Mouse (Mus musculus) neural tube, embryonic 15.5 days (tissue): ENCODE data around the gene Syn2. TPM values are rescaled to one million over a fixed set of nuclear protein-coding genes. Genes with fewer than 3 reads are reported as not detected.

ENCODE experiments used
- ATAC-seq: fragments of 200-750 bp; cut with Nextera tagmentation; 2 replicates; pipeline ENCODE4 v1.8.0; 2017; ENCODE audit warnings: mild to moderate bottlenecking, moderate TSS enrichment, moderate library complexity; ENCODE audit not compliant: low FRiP score
- H3K27ac ChIP-seq: fragments of 300-500 bp; sonication (generic); replicated peaks from 2 replicates; pipeline ENCODE4 v1.5.1; 2015; ENCODE audit warnings: mild to moderate bottlenecking, inconsistent platforms
- H3K27me3 ChIP-seq: fragments of 300-500 bp; sonication (generic); replicated peaks from 2 replicates; pipeline ENCODE4 v1.6.1; 2015; ENCODE audit warnings: inconsistent platforms
- H3K36me3 ChIP-seq: fragments of 300-500 bp; sonication (generic); 2 replicates; pipeline ENCODE4 v1.6.1; 2015; ENCODE audit warnings: inconsistent platforms
- H3K4me1 ChIP-seq: fragments of 300-500 bp; sonication (generic); 2 replicates; pipeline ENCODE4 v1.6.1; 2015; ENCODE audit warnings: inconsistent platforms
- H3K4me2 ChIP-seq: fragments of 300-500 bp; sonication (generic); 2 replicates; pipeline ENCODE4 v1.6.1; 2015; ENCODE audit warnings: inconsistent platforms, mild to moderate bottlenecking, moderate library complexity
- H3K4me3 ChIP-seq: fragments of 300-500 bp; sonication (generic); replicated peaks from 2 replicates; pipeline ENCODE4 v1.5.1; 2015; ENCODE audit warnings: mild to moderate bottlenecking, inconsistent platforms
- H3K9ac ChIP-seq: fragments of 300-500 bp; sonication (generic); replicated peaks from 2 replicates; pipeline ENCODE4 v1.6.1; 2015; ENCODE audit warnings: mild to moderate bottlenecking, inconsistent platforms
- H3K9me3 ChIP-seq: fragments of 300-500 bp; sonication (generic); replicated peaks from 2 replicates; pipeline ENCODE4 v1.6.1; 2016; ENCODE audit warnings: inconsistent platforms
- WGBS: fragments of 180-500 bp; shearing (Covaris S2); methylation state at CpG from one replicate; pipeline ENCODE4 v1.1.7; 2015; ENCODE audit warnings: mixed read lengths; 5-methylcytosine and 5-hydroxymethylcytosine counted together
- polyA plus RNA-seq: library from polyadenylated mRNA; unstranded; fragments of >200 nt; fragmentation: Nextera tagmentation; extraction: Ambion mirVana; gene quantifications from 2 replicates; pipeline ENCODE4 v1.2.1, GENCODE M21; 2015

Gene Syn2
- polyA plus RNA-seq, result 58.6 and 73.3 TPM in 2 replicates

DNA sequence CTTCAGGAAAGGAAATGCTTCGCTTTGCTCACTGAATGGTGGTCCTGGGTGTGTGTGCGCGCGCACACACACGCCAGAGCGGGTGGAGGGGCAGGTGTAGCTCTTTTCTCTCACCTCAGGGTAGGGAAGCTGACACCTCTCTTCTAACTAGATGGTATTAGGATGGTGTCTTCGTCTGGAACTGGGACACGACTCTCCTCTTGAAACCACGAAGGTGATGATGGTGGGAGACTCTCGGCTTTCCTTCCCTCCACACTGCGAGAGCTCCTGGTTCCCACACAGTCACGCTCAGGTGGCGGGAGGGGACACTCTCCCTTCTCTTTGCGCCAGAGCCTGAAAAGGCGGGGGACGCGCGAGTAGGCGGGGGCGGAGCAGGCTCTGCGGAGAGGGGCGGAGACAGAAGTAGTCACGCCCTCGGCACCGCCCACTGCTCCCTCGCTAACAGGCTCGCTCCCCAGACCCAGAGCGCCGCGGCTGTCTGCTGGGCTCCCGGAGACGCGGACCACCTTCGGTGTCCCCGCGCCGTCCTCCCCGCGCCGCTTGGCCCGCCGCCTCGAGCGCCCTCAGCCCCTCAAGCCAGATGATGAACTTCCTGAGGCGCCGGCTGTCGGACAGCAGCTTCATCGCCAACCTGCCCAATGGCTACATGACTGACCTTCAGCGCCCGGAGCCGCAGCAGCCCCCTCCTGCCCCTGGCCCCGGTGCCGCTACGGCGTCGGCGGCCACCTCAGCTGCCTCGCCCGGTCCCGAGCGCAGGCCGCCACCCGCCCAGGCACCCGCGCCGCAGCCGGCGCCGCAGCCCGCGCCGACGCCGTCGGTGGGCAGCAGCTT lies at the start of gene Syn2:
TSS of gene Syn2 (plus strand) at position 402 of the 831 bp plus-strand sequence.
- peak within 1 kb of the TSS; percentile 72 for H3K9ac ChIP-seq
- H3K36me3 ChIP-seq, result no peaks in the 10 kb centered on the region
- H3K4me3 ChIP-seq, result peak within 1 kb of the TSS; percentile 64
- peak; percentile 99 for ATAC-seq
- H3K4me2 ChIP-seq, result peak within 1 kb of the TSS; percentile 64
- peak within 1 kb of the TSS; percentile 80 for H3K27ac ChIP-seq
- no peaks in the 10 kb centered on the region for H3K27me3 ChIP-seq
- under 1% methylated on average over 72 of the region's 75 CpGs for WGBS
- H3K9me3 ChIP-seq, result no peaks in the 10 kb centered on the region
- H3K4me1 ChIP-seq, result peaks cover 19% of the 10 kb centered on the region

DNA sequence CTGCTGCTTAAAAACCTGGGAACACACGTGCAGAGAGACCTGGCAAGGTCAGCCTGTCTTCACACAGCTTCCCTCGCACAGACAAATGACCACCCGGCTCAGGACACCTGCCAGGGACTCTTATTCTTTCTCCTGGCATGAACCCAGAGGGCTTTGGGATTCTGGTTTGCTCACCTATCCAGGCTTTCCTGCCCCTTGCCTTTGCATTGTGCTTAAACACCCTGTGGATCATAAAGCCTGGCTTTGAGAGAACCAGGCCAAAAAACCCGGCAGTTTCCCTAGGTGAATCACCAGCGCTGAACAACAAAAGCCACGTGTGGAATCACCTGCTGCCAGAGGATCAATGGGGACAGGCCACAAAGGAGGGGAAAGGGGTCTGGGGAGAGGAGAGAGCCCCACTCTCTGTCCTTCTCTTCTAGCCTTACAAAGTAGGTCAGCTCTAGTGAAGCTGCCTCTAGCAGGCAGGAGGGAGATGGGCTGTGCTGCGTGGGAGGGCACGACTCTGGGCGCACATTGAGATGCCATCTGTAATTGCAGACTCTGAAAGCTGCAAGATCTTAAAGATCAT lies 49.3 kb upstream of the Syn2 start:
- Histone ChIP-seq H3K4me1 (no peaks in the 10 kb centered on the region), H3K4me3 (no peak overlapping the region), H3K27ac (no peak overlapping the region), H3K9ac (no peak overlapping the region), H3K4me2 (no peak overlapping the region), H3K27me3 (no peaks in the 10 kb centered on the region), H3K9me3 (no peaks in the 10 kb centered on the region), H3K36me3 (no peaks in the 10 kb centered on the region)
- 58% methylated on average over 9 of the region's 9 CpGs for WGBS
- ATAC-seq, result no peak

- no peak overlapping the region for H3K4me2 ChIP-seq
- ATAC-seq, result no peak
Measured at GRCm38 (mm10) chr6:115088314-115089106, 46.2 kb upstream of the Syn2 start.

DNA sequence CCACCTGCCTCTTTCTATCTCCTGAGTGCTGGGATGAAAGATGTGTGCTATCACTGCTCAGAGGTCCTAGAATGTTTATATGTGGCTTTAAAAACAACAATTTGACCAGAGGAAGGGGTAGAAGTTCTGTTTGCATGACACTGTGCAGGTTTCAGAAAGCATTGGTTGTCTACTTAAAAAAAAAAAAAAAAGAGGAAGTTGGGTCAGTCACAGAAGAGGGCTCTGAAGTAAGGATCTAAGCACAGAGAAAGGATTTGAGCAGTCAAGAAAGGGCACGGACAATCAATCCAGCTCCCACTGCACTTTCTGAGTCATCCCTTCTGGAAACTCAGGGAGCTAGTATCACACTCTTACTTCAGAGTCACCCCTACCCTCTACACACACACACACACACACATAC lies 43.0 kb upstream of the Syn2 start:
- no peaks in the 10 kb centered on the region for H3K27me3 ChIP-seq
- H3K4me3 ChIP-seq, result no peak overlapping the region
- no peak overlapping the region for H3K4me2 ChIP-seq
- WGBS, result 82% methylated on average over 1 of the region's 1 CpGs
- H3K36me3 ChIP-seq, result no peaks in the 10 kb centered on the region
- H3K27ac ChIP-seq, result no peak overlapping the region
- no peaks in the 10 kb centered on the region for H3K4me1 ChIP-seq
- H3K9me3 ChIP-seq, result no peaks in the 10 kb centered on the region
- H3K9ac ChIP-seq, result no peak overlapping the region
- ATAC-seq, result no peak

More at GRCm38 (mm10) chr6:115088314-115089106, 46.2 kb upstream of the Syn2 start:
- no peak overlapping the region for H3K9ac ChIP-seq
- H3K27ac ChIP-seq, result no peak overlapping the region
- no peak overlapping the region for H3K4me3 ChIP-seq
- no peaks in the 10 kb centered on the region for H3K4me1 ChIP-seq
- 50% methylated on average over 7 of the region's 7 CpGs for WGBS
- no peaks in the 10 kb centered on the region for H3K27me3 ChIP-seq
- no peaks in the 10 kb centered on the region for H3K9me3 ChIP-seq
- no peaks in the 10 kb centered on the region for H3K36me3 ChIP-seq

DNA sequence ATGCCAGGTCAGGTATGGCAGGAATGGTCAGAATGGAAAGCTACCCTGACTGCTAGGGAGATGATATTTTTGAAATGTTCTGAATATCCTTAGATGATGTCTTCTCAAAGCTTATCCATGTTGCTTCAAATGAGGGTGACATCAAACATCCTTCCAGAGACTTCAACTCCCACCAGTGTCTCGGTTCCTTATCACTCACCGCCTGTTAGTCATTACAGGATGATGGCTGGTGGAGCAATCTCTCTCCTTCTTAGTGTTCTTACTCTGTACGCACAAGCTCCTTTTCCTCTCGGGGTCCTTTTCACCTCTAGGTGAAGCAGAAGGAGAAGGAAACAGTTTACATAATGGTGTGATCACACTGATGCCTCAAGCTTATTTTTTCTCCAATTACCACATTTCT lies 32.2 kb upstream of the Syn2 start:
- no peaks in the 10 kb centered on the region for H3K4me1 ChIP-seq
- H3K27ac ChIP-seq, result no peak overlapping the region
- no peaks in the 10 kb centered on the region for H3K27me3 ChIP-seq
- H3K36me3 ChIP-seq, result no peaks in the 10 kb centered on the region
- H3K9ac ChIP-seq, result no peak overlapping the region
- ATAC-seq, result no peak
- WGBS, result 85% methylated on average over 4 of the region's 4 CpGs
- H3K4me2 ChIP-seq, result no peak overlapping the region
- no peak overlapping the region for H3K4me3 ChIP-seq
- H3K9me3 ChIP-seq, result no peaks in the 10 kb centered on the region

- H3K4me3 ChIP-seq, result no peak overlapping the region
- no peak overlapping the region for H3K4me2 ChIP-seq
- H3K9ac ChIP-seq, result no peak overlapping the region
- ATAC-seq, result no peak
- H3K27ac ChIP-seq, result no peak overlapping the region
- no peaks in the 10 kb centered on the region for H3K36me3 ChIP-seq
- 89% methylated on average over 1 of the region's 1 CpGs for WGBS
- H3K27me3 ChIP-seq, result no peaks in the 10 kb centered on the region
- H3K9me3 ChIP-seq, result no peaks in the 10 kb centered on the region; the same call in 1 of the 2 replicates
- H3K4me1 ChIP-seq, result no peaks in the 10 kb centered on the region
Measured at GRCm38 (mm10) chr6:115111426-115111825, 23.3 kb upstream of the Syn2 start.

- WGBS, result 59% methylated on average over 4 of the region's 4 CpGs
- ATAC-seq, result no peak
- no peaks in the 10 kb centered on the region for H3K27me3 ChIP-seq
- H3K27ac ChIP-seq, result peak overlapping the region; percentile 29; the same call in 1 of the 2 replicates
- no peak overlapping the region for H3K9ac ChIP-seq
- H3K9me3 ChIP-seq, result no peaks in the 10 kb centered on the region
- H3K4me2 ChIP-seq, result no peak overlapping the region
- H3K4me1 ChIP-seq, result peaks cover 36% of the 10 kb centered on the region
- no peaks in the 10 kb centered on the region for H3K36me3 ChIP-seq
- H3K4me3 ChIP-seq, result no peak overlapping the region
Measured at GRCm38 (mm10) chr6:115122181-115122580, 12.5 kb upstream of the Syn2 start.

DNA sequence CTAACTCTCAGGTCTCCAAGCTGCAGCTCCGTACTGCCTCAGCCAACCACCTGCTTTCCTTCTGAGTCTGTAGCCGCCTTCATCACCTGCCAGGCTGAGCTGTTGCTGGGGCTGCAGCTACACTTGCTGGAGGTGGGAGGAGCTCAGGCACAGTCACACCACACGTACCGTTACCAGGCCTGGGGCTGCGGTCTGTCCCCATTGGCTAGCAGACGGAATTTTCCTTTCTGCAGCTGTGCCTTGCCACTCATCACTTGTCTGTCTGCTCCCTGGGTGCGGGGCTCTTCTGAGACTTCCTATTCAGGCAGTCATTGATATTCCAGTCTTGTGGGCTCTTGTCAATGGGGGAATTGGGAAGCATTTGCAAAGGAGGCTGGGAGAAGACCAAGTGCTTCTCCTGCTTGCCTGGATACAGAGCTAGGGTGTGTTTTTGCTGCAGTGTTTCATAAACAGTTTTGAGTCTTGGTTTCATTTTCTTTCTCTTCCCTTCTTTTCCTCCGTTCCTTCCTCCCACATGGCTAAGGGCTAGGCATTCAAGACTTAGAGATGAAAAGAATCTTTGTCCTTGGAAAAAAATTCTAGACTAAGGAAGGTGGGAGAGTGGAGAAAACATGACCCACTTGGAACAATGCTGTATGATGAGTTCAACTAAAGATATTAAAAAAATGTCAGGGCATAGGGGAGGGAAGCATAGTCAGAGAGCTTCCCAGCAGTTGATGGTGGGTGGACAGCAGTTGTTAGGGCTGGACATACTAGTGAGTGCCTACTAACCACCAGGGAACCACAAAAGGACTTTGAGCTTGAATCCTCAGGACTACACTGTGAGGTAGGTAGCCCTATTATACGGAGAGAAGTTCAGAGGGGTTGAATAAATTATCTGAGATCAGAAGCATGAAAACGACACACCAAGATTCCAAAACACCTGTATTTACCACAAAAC lies 11.2 kb upstream of the Syn2 start:
- Histone ChIP-seq H3K27ac (peak overlapping the region; percentile 71), H3K27me3 (no peaks in the 10 kb centered on the region), H3K4me2 (peak overlapping the region; percentile 11), H3K4me1 (peaks cover 44% of the 10 kb centered on the region), H3K36me3 (no peaks in the 10 kb centered on the region), H3K9me3 (no peaks in the 10 kb centered on the region), H3K4me3 (no peak overlapping the region), H3K9ac (no peak overlapping the region)
- peak; percentile 71 for ATAC-seq
- WGBS, result 15% methylated on average over 10 of the region's 10 CpGs

GRCm38 (mm10) chr6:115124675-115125357 lies 9.9 kb upstream of the Syn2 start:
- H3K9me3 ChIP-seq, result no peaks in the 10 kb centered on the region
- H3K9ac ChIP-seq, result no peak overlapping the region
- 66% methylated on average over 2 of the region's 2 CpGs for whole genome bisulfite sequencing
- H3K4me1 ChIP-seq, result peaks cover 44% of the 10 kb centered on the region
- ATAC-seq, result no peak
- H3K4me2 ChIP-seq, result no peak overlapping the region
- H3K36me3 ChIP-seq, result no peaks in the 10 kb centered on the region
- no peaks in the 10 kb centered on the region for H3K27me3 ChIP-seq
- no peak overlapping the region for H3K4me3 ChIP-seq
- H3K27ac ChIP-seq, result peak overlapping the region; percentile 46; the same call in 1 of the 2 replicates

GRCm38 (mm10) chr6:115125358-115125720 lies 9.4 kb upstream of the Syn2 start:
- WGBS, result 80% methylated on average over 1 of the region's 1 CpGs
- H3K4me1 ChIP-seq, result peaks cover 44% of the 10 kb centered on the region
- no peak overlapping the region for H3K9ac ChIP-seq

More at GRCm38 (mm10) chr6:115125358-115125720, 9.4 kb upstream of the Syn2 start:
- H3K4me2 ChIP-seq, result no peak overlapping the region
- no peak overlapping the region for H3K4me3 ChIP-seq
- H3K36me3 ChIP-seq, result no peaks in the 10 kb centered on the region
- no peak for ATAC-seq
- H3K27me3 ChIP-seq, result no peaks in the 10 kb centered on the region
- peak overlapping the region; percentile 46; the same call in 1 of the 2 replicates for H3K27ac ChIP-seq
- no peaks in the 10 kb centered on the region for H3K9me3 ChIP-seq
